Mouse (Mus musculus) forebrain, postnatal 0 days (tissue): ENCODE data around the gene Fam160a1. TPM values are rescaled to one million over a fixed set of nuclear protein-coding genes. Genes with fewer than 3 reads are reported as not detected.

ENCODE experiments used
- ATAC-seq: fragments of 200-750 bp; cut with Nextera tagmentation; 2 replicates; pipeline ENCODE4 v1.8.0; 2017; ENCODE audit warnings: mild to moderate bottlenecking, moderate library complexity
- DNase-seq: peaks from one replicate; pipeline ENCODE4 v3.0.0-alpha.2; 2015
- H3K27ac ChIP-seq: fragments of 300-500 bp; sonication (generic); 2 replicates; pipeline ENCODE4 v1.5.1; 2014; ENCODE audit warnings: low read depth, mild to moderate bottlenecking, antibody characterized with exemption, low read length, moderate library complexity, mixed read lengths
- H3K27me3 ChIP-seq: fragments of 300-500 bp; sonication (generic); 2 replicates; pipeline ENCODE4 v1.6.1; 2014; ENCODE audit warnings: mild to moderate bottlenecking, low read length, mixed read lengths; ENCODE audit not compliant: insufficient read depth
- H3K36me3 ChIP-seq: fragments of 300-500 bp; sonication (generic); 2 replicates; pipeline ENCODE4 v1.6.1; 2014; ENCODE audit warnings: mild to moderate bottlenecking, moderate library complexity; ENCODE audit not compliant: insufficient read depth
- H3K4me1 ChIP-seq: fragments of 300-500 bp; sonication (generic); 2 replicates; pipeline ENCODE4 v1.6.1; 2014; ENCODE audit warnings: antibody characterized with exemption; ENCODE audit not compliant: insufficient read depth
- H3K4me2 ChIP-seq: fragments of 300-500 bp; sonication (generic); 2 replicates; pipeline ENCODE4 v1.6.1; 2014; ENCODE audit warnings: low read depth, mild to moderate bottlenecking, moderate library complexity
- H3K4me3 ChIP-seq: fragments of 300-500 bp; sonication (generic); 2 replicates; pipeline ENCODE4 v1.5.1; 2014; ENCODE audit warnings: low read depth, low read length, mixed read lengths
- H3K9ac ChIP-seq: fragments of 300-500 bp; sonication (generic); 2 replicates; pipeline ENCODE4 v1.6.1; 2014; ENCODE audit warnings: mild to moderate bottlenecking
- H3K9me3 ChIP-seq: fragments of 300-500 bp; sonication (generic); 2 replicates; pipeline ENCODE4 v1.6.1; 2016; ENCODE audit warnings: low read length
- CTCF ChIP-seq: sonication (generic); IDR thresholded peaks from 2 replicates; pipeline ENCODE4 v1.5.1; 2016; ENCODE audit warnings: antibody characterized with exemption, control low read depth, low read depth
- WGBS: fragments of 180-500 bp; shearing (Covaris S2); extraction: QIAGEN DNeasy Blood & Tissue Kit; methylation state at CpG from one replicate; pipeline ENCODE4 v1.1.7; 2014; 5-methylcytosine and 5-hydroxymethylcytosine counted together
- polyA plus RNA-seq: library from polyadenylated mRNA; unstranded; fragments of >200 nt; fragmentation: Nextera tagmentation; extraction: Ambion mirVana; gene quantifications from 2 replicates; pipeline ENCODE4 v1.2.1, GENCODE M21; 2015
- total RNA-seq: library from RNA; depleted of rRNA; stranded (reverse); fragments of >200 nt; gene quantifications from 2 replicates; pipeline ENCODE4 v1.2.3, GENCODE M21; 2014

Fam160a1 gene
- total and polyA plus RNA-seq, 2 experiments from 2014 or later: 0.67 to 2.6 TPM

DNA sequence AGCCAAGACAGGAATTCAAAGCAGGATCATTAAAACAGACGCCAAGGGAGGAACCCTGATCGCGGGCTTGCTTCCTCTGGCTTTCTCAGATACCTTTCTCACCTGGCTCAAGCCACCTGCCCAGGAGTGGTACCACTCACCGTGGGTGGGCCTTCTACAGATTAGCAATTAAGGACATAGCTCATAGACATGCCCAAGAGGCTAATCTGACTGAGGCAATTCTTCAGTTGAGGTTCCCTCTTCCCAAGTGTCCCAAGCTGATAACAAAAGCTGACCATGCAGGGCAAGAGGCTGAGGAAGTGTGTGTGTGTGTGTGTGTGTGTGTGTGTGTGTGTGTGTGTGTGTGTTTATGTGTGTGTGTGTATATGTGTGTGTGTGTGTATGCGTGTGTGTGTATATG, 38.9 kb upstream of the Fam160a1 start:
- H3K4me2 ChIP-seq: no peak overlapping the region
- no peak for DNase-seq
- no peak for TF ChIP-seq CTCF
- peak overlapping the region; percentile 40; the same call in 1 of the 2 replicates for H3K27ac ChIP-seq
- ATAC-seq: no peak
- no peak overlapping the region for H3K9ac ChIP-seq
- H3K4me1 ChIP-seq: peaks cover 7% of the 10 kb centered on the region; the same call in 1 of the 2 replicates
- H3K27me3 ChIP-seq: no peaks in the 10 kb centered on the region
- WGBS: 68% methylated on average over 5 of the region's 5 CpGs
- no peaks in the 10 kb centered on the region for H3K36me3 ChIP-seq
- no peak overlapping the region for H3K4me3 ChIP-seq
- no peaks in the 10 kb centered on the region for H3K9me3 ChIP-seq

GRCm38 (mm10) chr3:85855043-85855442, 38.0 kb upstream of the Fam160a1 start:
- Histone ChIP-seq H3K36me3 (no peaks in the 10 kb centered on the region), H3K9ac (no peak overlapping the region), H3K4me3 (no peak overlapping the region), H3K4me2 (no peak overlapping the region), H3K4me1 (peaks cover 7% of the 10 kb centered on the region; the same call in 1 of the 2 replicates), H3K27ac (peak overlapping the region; percentile 40; the same call in 1 of the 2 replicates), H3K27me3 (no peaks in the 10 kb centered on the region), H3K9me3 (no peaks in the 10 kb centered on the region)
- ATAC-seq (peak; percentile 83), DNase-seq (peak; percentile 25)
- 36% methylated on average over 3 of the region's 3 CpGs for WGBS
- TF ChIP-seq CTCF: no peak

DNA sequence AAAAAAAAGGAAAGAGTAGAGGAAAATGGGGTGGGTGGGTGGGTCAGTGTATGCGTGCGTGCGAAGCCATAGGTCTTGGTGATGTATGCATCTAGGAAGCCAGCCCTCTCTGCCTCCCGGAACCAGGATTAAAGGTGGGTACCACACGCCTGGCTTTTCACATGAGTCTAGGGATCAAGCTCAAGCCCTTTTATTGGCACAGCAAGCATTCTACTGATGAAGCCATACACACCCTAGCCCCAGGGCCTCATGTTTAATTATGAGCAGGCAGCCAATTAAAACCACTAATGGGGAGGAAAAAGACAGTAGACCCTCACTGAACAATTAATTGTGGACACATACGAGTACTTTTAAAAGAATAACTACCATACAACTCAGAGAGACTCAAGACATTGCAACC, 37.1 kb upstream of the Fam160a1 start:
- H3K27ac ChIP-seq: peak overlapping the region; percentile 57; the same call in 1 of the 2 replicates
- no peak for DNase-seq
- peak; percentile 20; the same call in 1 of the 2 replicates for ATAC-seq

GRCm38 (mm10) chr3:85853715-85854114, 36.6 kb upstream of the Fam160a1 start:
- peak; percentile 31 for DNase-seq
- no peaks in the 10 kb centered on the region for H3K9me3 ChIP-seq

More for the DNA sequence above, 37.1 kb upstream of the Fam160a1 start:
- 24% methylated on average over 6 of the region's 6 CpGs for WGBS
- Histone ChIP-seq H3K36me3 (no peaks in the 10 kb centered on the region), H3K4me1 (peaks cover 7% of the 10 kb centered on the region; the same call in 1 of the 2 replicates), H3K27me3 (no peaks in the 10 kb centered on the region), H3K4me2 (no peak overlapping the region), H3K4me3 (no peak overlapping the region), H3K9ac (no peak overlapping the region), H3K9me3 (no peaks in the 10 kb centered on the region)
- TF ChIP-seq CTCF: no peak

GRCm38 (mm10) chr3:85850079-85850478, 33.0 kb upstream of the Fam160a1 start:
- no peaks in the 10 kb centered on the region for H3K27me3 ChIP-seq
- no peak overlapping the region for H3K4me3 ChIP-seq
- no peak overlapping the region for H3K9ac ChIP-seq
- TF ChIP-seq CTCF: no peak
- no peak for DNase-seq
- H3K4me1 ChIP-seq: no peaks in the 10 kb centered on the region
- H3K36me3 ChIP-seq: no peaks in the 10 kb centered on the region
- no peak overlapping the region for H3K4me2 ChIP-seq
- H3K27ac ChIP-seq: no peak overlapping the region
- H3K9me3 ChIP-seq: no peaks in the 10 kb centered on the region
- ATAC-seq: no peak
- WGBS: 97% methylated on average over 1 of the region's 1 CpGs

More at GRCm38 (mm10) chr3:85853715-85854114, 36.6 kb upstream of the Fam160a1 start:
- no peaks in the 10 kb centered on the region for H3K27me3 ChIP-seq
- no peak overlapping the region for H3K4me3 ChIP-seq
- H3K4me2 ChIP-seq: no peak overlapping the region
- peaks cover 7% of the 10 kb centered on the region; the same call in 1 of the 2 replicates for H3K4me1 ChIP-seq
- no peak overlapping the region for H3K27ac ChIP-seq
- no peaks in the 10 kb centered on the region for H3K36me3 ChIP-seq
- ATAC-seq: peak; percentile 73
- no peak for TF ChIP-seq CTCF
- no peak overlapping the region for H3K9ac ChIP-seq
- WGBS: 57% methylated on average over 4 of the region's 4 CpGs

DNA sequence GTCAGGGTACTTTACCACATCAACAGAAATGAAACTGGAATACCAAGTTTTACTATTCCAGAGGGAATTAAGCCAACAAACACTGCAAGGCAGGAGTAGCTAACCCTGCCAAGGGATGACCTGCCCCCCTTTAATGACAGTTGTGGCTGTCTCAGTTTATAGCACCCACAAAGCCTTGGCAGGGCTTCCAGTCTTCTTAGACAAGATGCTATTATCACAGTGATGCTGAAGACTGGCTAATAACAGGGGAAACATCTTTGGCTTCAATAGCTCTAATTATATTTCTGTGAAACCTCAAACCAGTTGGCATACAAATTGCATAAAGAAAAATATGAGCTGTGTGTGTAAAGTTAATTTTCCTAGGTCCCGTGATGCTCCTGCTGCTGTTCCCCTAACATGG, 29.2 kb upstream of the Fam160a1 start:
- 29% methylated on average over 1 of the region's 1 CpGs for WGBS
- ATAC-seq (peak; percentile 73; the same call in 1 of the 2 replicates), DNase-seq (peak; percentile 35)
- H3K4me2 ChIP-seq: no peak overlapping the region
- no peaks in the 10 kb centered on the region for H3K36me3 ChIP-seq
- H3K9me3 ChIP-seq: no peaks in the 10 kb centered on the region
- H3K4me1 ChIP-seq: no peaks in the 10 kb centered on the region; the same call in 1 of the 2 replicates
- H3K27ac ChIP-seq: no peak overlapping the region
- H3K27me3 ChIP-seq: no peaks in the 10 kb centered on the region
- H3K9ac ChIP-seq: no peak overlapping the region
- H3K4me3 ChIP-seq: no peak overlapping the region
- no peak for TF ChIP-seq CTCF

- H3K4me3 ChIP-seq: no peak overlapping the region
- no peak overlapping the region for H3K9ac ChIP-seq
- DNase-seq (no peak), ATAC-seq (no peak)
- no peak overlapping the region for H3K4me2 ChIP-seq
- no peaks in the 10 kb centered on the region; the same call in 1 of the 2 replicates for H3K4me1 ChIP-seq
- H3K36me3 ChIP-seq: no peaks in the 10 kb centered on the region
- no peaks in the 10 kb centered on the region for H3K9me3 ChIP-seq
- no peak overlapping the region for H3K27ac ChIP-seq
- no peaks in the 10 kb centered on the region for H3K27me3 ChIP-seq
- TF ChIP-seq CTCF: no peak
- WGBS: 85% methylated on average over 6 of the region's 6 CpGs
Measured at GRCm38 (mm10) chr3:85845341-85845740, 28.2 kb upstream of the Fam160a1 start.
